Mouse (Mus musculus) megakaryocyte, embryonic 14.5 days (primary cell): ENCODE results near the gene Gm38392. TPM values are rescaled to one million over a fixed set of nuclear protein-coding genes. Genes with fewer than 3 reads are reported as not detected.

Experiments used
- H3K27me3 ChIP-seq: replicated peaks from 2 replicates; pipeline ENCODE3; 2012; ENCODE audit warnings: inconsistent platforms
- H3K36me3 ChIP-seq: replicated peaks from 2 replicates; pipeline ENCODE3; 2012; ENCODE audit warnings: low read length, inconsistent platforms, mixed read lengths
- H3K4me1 ChIP-seq: 2 replicates; pipeline ENCODE4 v1.6.1; 2012; ENCODE audit warnings: inconsistent platforms
- H3K4me3 ChIP-seq: replicated peaks from 2 replicates; pipeline ENCODE3; 2012; ENCODE audit warnings: moderate library complexity, mild to moderate bottlenecking, inconsistent platforms
- H3K9me3 ChIP-seq: 2 replicates; pipeline ENCODE4 v1.6.1; 2012; ENCODE audit warnings: inconsistent platforms
- FLI1 ChIP-seq: IDR thresholded peaks from 2 replicates; pipeline ENCODE4 v1.6.1; 2012; ENCODE audit warnings: low read length, inconsistent platforms, mixed read lengths
- GATA1 ChIP-seq: IDR thresholded peaks from 3 replicates; pipeline ENCODE4 v1.6.1; 2012; ENCODE audit warnings: mixed read lengths, low read length, inconsistent platforms, borderline replicate concordance
- polyA plus RNA-seq: library from polyadenylated mRNA; stranded (reverse); fragments of >175 nt; gene quantifications from 2 replicates; pipeline ENCODE4 v1.2.3, GENCODE M21; 2012; ENCODE audit warnings: low replicate concordance; ENCODE audit not compliant: insufficient read depth

The Gm38392 gene
- polyA plus RNA-seq, 1 experiment, result not detected

GRCm38 (mm10) chr3:88229526-88229925, 57.5 kb downstream of the Gm38392 start:
- H3K9me3 ChIP-seq, result no peaks in the 10 kb centered on the region
- peaks cover 94% of the 10 kb centered on the region for H3K27me3 ChIP-seq

GRCm38 (mm10) chr3:88228906-88229305, 58.1 kb downstream of the Gm38392 start:
- Histone ChIP-seq H3K27me3 (peaks cover 95% of the 10 kb centered on the region), H3K36me3 (no peaks in the 10 kb centered on the region), H3K9me3 (no peaks in the 10 kb centered on the region), H3K4me1 (peaks cover 5% of the 10 kb centered on the region), H3K4me3 (no peak overlapping the region)
- TF ChIP-seq FLI1 (no peak), GATA1 (no peak)

More at GRCm38 (mm10) chr3:88229526-88229925, 57.5 kb downstream of the Gm38392 start:
- peaks cover 5% of the 10 kb centered on the region for H3K4me1 ChIP-seq
- TF ChIP-seq GATA1, result no peak
- TF ChIP-seq FLI1, result no peak
- H3K4me3 ChIP-seq, result no peak overlapping the region
- no peaks in the 10 kb centered on the region for H3K36me3 ChIP-seq

- Histone ChIP-seq H3K36me3 (no peaks in the 10 kb centered on the region), H3K27me3 (peaks cover 95% of the 10 kb centered on the region), H3K9me3 (no peaks in the 10 kb centered on the region), H3K4me1 (peaks cover 5% of the 10 kb centered on the region), H3K4me3 (no peak overlapping the region)
- TF ChIP-seq FLI1, result no peak
Observed at GRCm38 (mm10) chr3:88227976-88228375, 59.0 kb downstream of the Gm38392 start.

DNA sequence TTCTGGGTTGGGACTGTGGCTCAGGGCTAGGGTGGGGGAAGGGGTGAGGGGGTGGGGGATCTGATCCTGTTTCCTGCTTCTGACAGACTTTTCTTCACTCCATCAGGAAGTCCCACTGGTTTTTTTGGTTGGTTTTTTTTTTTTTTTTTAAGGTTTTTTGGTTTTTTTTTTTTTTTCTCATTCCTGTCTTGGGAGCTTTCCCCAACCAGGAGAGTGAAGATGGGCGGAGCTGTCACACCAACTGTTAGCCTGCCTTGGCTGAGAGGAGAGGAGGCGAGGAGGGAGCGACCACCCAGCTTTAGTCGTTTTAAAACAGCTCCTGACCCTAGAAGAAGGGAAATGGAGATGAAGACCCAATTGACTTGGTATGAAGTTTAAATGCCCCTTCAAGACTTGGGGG, 59.8 kb downstream of the Gm38392 start:
- Histone ChIP-seq H3K4me3 (no peak overlapping the region), H3K27me3 (peaks cover 95% of the 10 kb centered on the region), H3K36me3 (no peaks in the 10 kb centered on the region), H3K4me1 (peaks cover 2% of the 10 kb centered on the region), H3K9me3 (no peaks in the 10 kb centered on the region)
- TF ChIP-seq GATA1, result no peak
- TF ChIP-seq FLI1, result no peak

- Histone ChIP-seq H3K9me3 (no peaks in the 10 kb centered on the region), H3K36me3 (no peaks in the 10 kb centered on the region), H3K27me3 (peaks cover 95% of the 10 kb centered on the region), H3K4me1 (no peaks in the 10 kb centered on the region; the same call in 1 of the 2 replicates), H3K4me3 (no peak overlapping the region)
- TF ChIP-seq GATA1, result no peak
- TF ChIP-seq FLI1, result no peak
Observed at GRCm38 (mm10) chr3:88226101-88226845, 60.7 kb downstream of the Gm38392 start.

DNA sequence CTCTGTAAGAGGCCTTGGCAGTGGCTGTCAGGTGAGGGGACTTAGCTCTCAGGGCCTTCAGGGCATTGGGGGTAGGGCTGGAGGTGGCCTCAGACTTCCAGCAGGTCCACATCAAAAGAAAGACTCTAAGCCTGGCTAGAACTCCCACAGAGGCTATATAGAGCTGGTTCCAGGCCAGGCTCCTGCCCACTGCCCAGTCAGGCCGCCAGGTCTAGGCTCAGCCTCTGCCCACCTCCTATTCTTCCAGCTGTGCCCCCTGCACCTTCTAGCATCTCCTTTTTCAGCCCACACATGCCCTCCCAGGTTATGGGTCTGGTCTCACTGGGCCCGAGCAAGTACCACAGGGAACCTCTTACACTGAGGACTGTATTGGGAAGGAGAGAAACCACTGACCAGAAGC, 62.1 kb downstream of the Gm38392 start:
- peaks cover 4% of the 10 kb centered on the region; the same call in 1 of the 2 replicates for H3K9me3 ChIP-seq
- H3K4me3 ChIP-seq, result no peak overlapping the region
- no peak for TF ChIP-seq FLI1
- no peak for TF ChIP-seq GATA1
- peaks cover 95% of the 10 kb centered on the region for H3K27me3 ChIP-seq
- no peaks in the 10 kb centered on the region for H3K36me3 ChIP-seq
- no peaks in the 10 kb centered on the region; the same call in 1 of the 2 replicates for H3K4me1 ChIP-seq

GRCm38 (mm10) chr3:88222446-88222845, 64.6 kb downstream of the Gm38392 start:
- peaks cover 95% of the 10 kb centered on the region for H3K27me3 ChIP-seq
- H3K4me1 ChIP-seq, result no peaks in the 10 kb centered on the region
- TF ChIP-seq GATA1, result no peak
- TF ChIP-seq FLI1, result no peak
- peaks cover 6% of the 10 kb centered on the region; the same call in 1 of the 2 replicates for H3K9me3 ChIP-seq
- H3K36me3 ChIP-seq, result no peaks in the 10 kb centered on the region
- H3K4me3 ChIP-seq, result no peak overlapping the region

GRCm38 (mm10) chr3:88221519-88222390, 65.3 kb downstream of the Gm38392 start:
- peaks cover 97% of the 10 kb centered on the region for H3K27me3 ChIP-seq
- TF ChIP-seq FLI1 (no peak), GATA1 (no peak)
- H3K36me3 ChIP-seq, result no peaks in the 10 kb centered on the region
- H3K9me3 ChIP-seq, result peaks cover 6% of the 10 kb centered on the region; the same call in 1 of the 2 replicates
- no peaks in the 10 kb centered on the region for H3K4me1 ChIP-seq
- no peak overlapping the region for H3K4me3 ChIP-seq

DNA sequence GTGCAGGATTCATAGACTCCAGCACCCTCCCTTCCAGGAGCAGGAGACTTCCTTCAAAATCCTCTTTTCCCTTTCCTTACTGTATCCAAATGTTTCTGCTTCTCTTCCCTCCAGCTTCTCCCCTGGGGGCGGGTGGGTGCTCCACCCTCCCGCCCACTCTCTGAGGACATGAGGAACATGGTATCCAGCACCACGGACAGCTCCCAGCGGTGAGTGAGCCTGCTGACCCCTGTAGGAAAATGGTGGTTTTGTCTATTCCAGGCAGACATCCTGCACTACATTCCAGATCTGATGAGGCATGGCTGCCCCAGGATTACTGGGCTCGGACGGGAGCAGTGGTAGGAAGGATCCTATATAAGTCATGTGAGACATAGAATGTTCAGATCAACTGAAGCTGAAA, 66.2 kb downstream of the Gm38392 start:
- Histone ChIP-seq H3K27me3 (peaks cover 98% of the 10 kb centered on the region), H3K4me3 (no peak overlapping the region), H3K4me1 (peaks cover 5% of the 10 kb centered on the region), H3K36me3 (no peaks in the 10 kb centered on the region), H3K9me3 (peaks cover 6% of the 10 kb centered on the region; the same call in 1 of the 2 replicates)
- TF ChIP-seq GATA1, result no peak
- TF ChIP-seq FLI1, result no peak

DNA sequence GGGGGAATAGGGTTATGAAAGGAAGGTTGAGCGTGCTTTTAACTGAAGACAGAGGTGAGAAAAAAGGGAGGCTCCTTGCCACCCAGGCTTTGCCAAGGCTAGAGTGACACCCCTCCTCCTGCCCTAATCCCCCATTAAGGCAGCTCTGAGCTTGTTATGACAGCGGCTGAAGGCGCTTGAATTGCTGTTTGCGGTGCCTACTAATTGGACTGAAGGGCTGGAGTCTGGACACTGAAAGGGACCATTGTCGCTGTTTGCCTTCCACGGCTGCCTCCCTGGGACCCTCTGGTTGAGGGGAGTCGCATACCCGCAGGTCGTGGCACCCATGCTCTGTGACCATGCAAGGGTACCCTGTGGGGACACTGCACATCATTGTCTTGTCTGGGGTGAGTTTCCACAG, 67.1 kb downstream of the Gm38392 start:
- no peaks in the 10 kb centered on the region for H3K36me3 ChIP-seq
- no peak for TF ChIP-seq FLI1
- no peak for TF ChIP-seq GATA1
- H3K4me1 ChIP-seq, result peaks cover 14% of the 10 kb centered on the region
- H3K27me3 ChIP-seq, result peaks cover 98% of the 10 kb centered on the region
- H3K4me3 ChIP-seq, result no peak overlapping the region
- peaks cover 6% of the 10 kb centered on the region; the same call in 1 of the 2 replicates for H3K9me3 ChIP-seq
